Comparison of ENCODE assay signal across 13 mouse cellular contexts in genomic region chr7:19069500-19069899, GRCm38 (mm10). TPM values are rescaled to one million over a fixed set of nuclear protein-coding genes. Genes with fewer than 3 reads are reported as not detected.
DNase-seq lines count a peak whose midpoint lies in the region; ATAC-seq and TF ChIP-seq lines count a peak whose summit lies in the region.
"Had no signal": no experiment of that assay in that cellular context is flagged by ENCODE, and none has a peak within 500 bp of the region (broad histone marks: within the 10 kb centered on the region; RNA-seq: fewer than 3 reads in every experiment).

No protein-coding gene starts in this region.

- TF ChIP-seq POLR2A in testis, adult 2 months (IDR thresholded peaks at IDR 0.05; ENCODE audit: control insufficient read depth, low read depth, low read length) = no peak

- no peak for DNase-seq in heart, postnatal 0 days (ENCODE audit: low spot score)
- DNase-seq in heart, adult 18-20 months = no peak
- DNase-seq in testis, postnatal 14 days (ENCODE audit: low spot score) = no peak
- DNase-seq in c-Kit-positive CD71-positive TER-119-positive erythroid progenitor cells, embryonic 14.5 days (ENCODE audit: low spot score) = peak; percentile 59
- peak; percentile 65 for DNase-seq in testis, postnatal 10 days (ENCODE audit: low spot score)
- DNase-seq in left cerebral cortex, postnatal 4 days = no peak
- DNase-seq in right cerebral cortex, postnatal 25 days = no peak

- no peaks in the 10 kb centered on the region for H3K9me3 ChIP-seq in heart, postnatal 0 days (replicated peaks; ENCODE audit: control insufficient read depth, low read length)
- H3K9me3 ChIP-seq: stomach, embryonic 15.5 days had no signal

- no peak for ATAC-seq in heart, postnatal 0 days (ENCODE audit: insufficient read depth, low read depth)
- ATAC-seq: activated CD4-positive, CD25-positive, alpha-beta regulatory T cell, adult 4 months had no signal

- no peaks in the 10 kb centered on the region for H3K36me3 ChIP-seq in heart, postnatal 0 days (replicated peaks; ENCODE audit: control insufficient read depth, insufficient read depth, low read length)
- H3K36me3 ChIP-seq in testis, adult 2 months (ENCODE audit: control insufficient read depth, insufficient read depth, low read length) = no peaks in the 10 kb centered on the region
- H3K36me3 ChIP-seq: stomach, embryonic 15.5 days had no signal

- H3K4me3 ChIP-seq in heart, postnatal 0 days (ENCODE audit: low read depth, low read length) = no peak overlapping the region
- no peak overlapping the region for H3K4me3 ChIP-seq in testis, adult 2 months (ENCODE audit: control insufficient read depth, low read depth, low read length)
- H3K4me3 ChIP-seq: megakaryocyte, embryonic 14.5 days; stomach, embryonic 15.5 days had no signal

- peaks cover 29% of the 10 kb centered on the region for H3K27me3 ChIP-seq in heart, postnatal 0 days (ENCODE audit: control insufficient read depth, insufficient read depth, low read length)
- no peaks in the 10 kb centered on the region for H3K27me3 ChIP-seq in testis, adult 2 months (ENCODE audit: control insufficient read depth, insufficient read depth, low read length)

- H3K9ac ChIP-seq in heart, postnatal 0 days (replicated peaks; ENCODE audit: low read depth, low read length) = no peak overlapping the region
- H3K9ac ChIP-seq: stomach, embryonic 15.5 days had no signal

- no peak overlapping the region for H3K27ac ChIP-seq in heart, postnatal 0 days (ENCODE audit: low read depth)
- H3K27ac ChIP-seq in testis, adult 2 months (ENCODE audit: control insufficient read depth, insufficient read depth, low read depth, low read length) = no peak overlapping the region
- H3K27ac ChIP-seq: stomach, embryonic 15.5 days had no signal

- no peaks in the 10 kb centered on the region for H3K4me1 ChIP-seq in heart, postnatal 0 days (ENCODE audit: control insufficient read depth, insufficient read depth)
- peaks cover 29% of the 10 kb centered on the region for H3K4me1 ChIP-seq in testis, adult 2 months (ENCODE audit: control insufficient read depth, insufficient read depth, low read length)
- H3K4me1 ChIP-seq: stomach, embryonic 15.5 days had no signal

- H3K4me2 ChIP-seq in heart, postnatal 0 days (ENCODE audit: low read depth, low read length) = no peak overlapping the region
- H3K4me2 ChIP-seq: stomach, embryonic 15.5 days had no signal

- WGBS in heart, postnatal 0 days = 48% methylated on average over 3 of the region's 3 CpGs

- TF ChIP-seq EP300 in heart, postnatal 0 days (IDR thresholded peaks at IDR 0.05; ENCODE audit: low read depth) = no peak

- TF ChIP-seq CTCF in heart, postnatal 0 days (IDR thresholded peaks at IDR 0.05; ENCODE audit: low read depth) = peak; percentile 51
- peak; percentile 75; the same call in 1 of the 2 replicates for TF ChIP-seq CTCF in testis, adult 2 months (IDR thresholded peaks at IDR 0.05; ENCODE audit: control insufficient read depth, insufficient read depth, insufficient replicate concordance, low read depth, low read length)

- intact Hi-C loops in left cerebral cortex, postnatal 4 days (cut with DNase I) = no loop called here

RNA-seq across cellular contexts. Expression of gene Dmwd, which starts 6.5 kb away (rescaled TPM):
- total RNA-seq in heart, postnatal 0 days (2014; rRNA removed; ENCODE audit: low replicate concordance) = 71.6 and 76.4 TPM in 2 replicates
- polyA plus RNA-seq in heart, postnatal 0 days (2015; fragmentation: Nextera tagmentation; extraction: Ambion mirVana) = 10.6 and 10.9 TPM in 2 replicates
- 10 to 100 TPM; 44.6 to 46.6 TPM for total RNA-seq in heart, adult 18-20 months (2021)
- polyA plus RNA-seq in testis, adult 2 months (2012; rRNA removed) = 83.7 and 92.1 TPM in 2 replicates
- 100 to 1,000 TPM; 147 to 151 TPM for total RNA-seq in left cerebral cortex, postnatal 4 days (2021)
- polyA plus RNA-seq: activated CD4-positive, CD25-positive, alpha-beta regulatory T cell, adult 4 months had no signal

RNA-seq across cellular contexts. Expression of gene Dmpk, which starts 14.1 kb away (rescaled TPM):
- 184 and 253 TPM in 2 replicates for total RNA-seq in heart, postnatal 0 days (2014; rRNA removed; ENCODE audit: low replicate concordance)
- polyA plus RNA-seq in heart, postnatal 0 days (2015; fragmentation: Nextera tagmentation; extraction: Ambion mirVana) = 97.0 and 98.5 TPM in 2 replicates
- 100 to 1,000 TPM; 503 to 516 TPM for total RNA-seq in heart, adult 18-20 months (2021)
- 75.3 and 91.2 TPM in 2 replicates for polyA plus RNA-seq in testis, adult 2 months (2012; rRNA removed)
- 10 to 100 TPM; 45.3 to 46.5 TPM for total RNA-seq in left cerebral cortex, postnatal 4 days (2021)
- polyA plus RNA-seq: activated CD4-positive, CD25-positive, alpha-beta regulatory T cell, adult 4 months had no signal

RNA-seq across cellular contexts. Expression of gene Rsph6a, which starts 15.0 kb away (rescaled TPM):
- total RNA-seq in heart, postnatal 0 days (2014; rRNA removed; ENCODE audit: low replicate concordance) = not detected in 2 replicates
- not detected in 2 replicates for polyA plus RNA-seq in heart, postnatal 0 days (2015; fragmentation: Nextera tagmentation; extraction: Ambion mirVana)
- not detected for total RNA-seq in heart, adult 18-20 months (2021)
- 226 and 241 TPM in 2 replicates for polyA plus RNA-seq in testis, adult 2 months (2012; rRNA removed)
- total RNA-seq in left cerebral cortex, postnatal 4 days (2021) = under 1 TPM; 0.30 to 0.46 TPM
- total RNA-seq: gastrocnemius, postnatal 4 days had no signal
- polyA plus RNA-seq: activated CD4-positive, CD25-positive, alpha-beta regulatory T cell, adult 4 months; intestine, embryonic 14.5 days; stomach, embryonic 15.5 days had no signal

RNA-seq across cellular contexts. Expression of gene Six5, which starts 24.9 kb away (rescaled TPM):
- 19.0 and 21.0 TPM in 2 replicates for total RNA-seq in heart, postnatal 0 days (2014; rRNA removed; ENCODE audit: low replicate concordance)
- 3.8 and 4.0 TPM in 2 replicates for polyA plus RNA-seq in heart, postnatal 0 days (2015; fragmentation: Nextera tagmentation; extraction: Ambion mirVana)
- 1 to 10 TPM; 5.6 to 6.8 TPM for total RNA-seq in heart, adult 18-20 months (2021)
- polyA plus RNA-seq in testis, adult 2 months (2012; rRNA removed) = 3.3 and 3.5 TPM in 2 replicates
- total RNA-seq in left cerebral cortex, postnatal 4 days (2021) = 1 to 10 TPM; 2.2 to 3.3 TPM

RNA-seq across cellular contexts. Expression of gene Sympk, which starts 45.3 kb away (rescaled TPM):
- 68.8 and 72.0 TPM in 2 replicates for total RNA-seq in heart, postnatal 0 days (2014; rRNA removed; ENCODE audit: low replicate concordance)
- polyA plus RNA-seq in heart, postnatal 0 days (2015; fragmentation: Nextera tagmentation; extraction: Ambion mirVana) = 14.6 and 16.7 TPM in 2 replicates
- total RNA-seq in heart, adult 18-20 months (2021) = 10 to 100 TPM; 85.2 to 93.9 TPM
- 196 and 222 TPM in 2 replicates for polyA plus RNA-seq in testis, adult 2 months (2012; rRNA removed)
- 10 to 100 TPM; 87.1 to 96.8 TPM for total RNA-seq in left cerebral cortex, postnatal 4 days (2021)

Comparison
In these comparisons a context has a peak if more than half of its experiments do, and no peak if none do; other contexts are left out.
1. DNase-seq: peak in c-Kit-positive CD71-positive TER-119-positive erythroid progenitor cells, embryonic 14.5 days (single experiment) and testis, postnatal 10 days (single experiment); none in heart, postnatal 0 days (single experiment), heart, adult 18-20 months (0 of 2), testis, postnatal 14 days (single experiment), left cerebral cortex, postnatal 4 days (single experiment) and right cerebral cortex, postnatal 25 days (single experiment).